Mouse (Mus musculus): Measurements from ENCODE around the gene Ctrb1.

Gene Ctrb1

DNA sequence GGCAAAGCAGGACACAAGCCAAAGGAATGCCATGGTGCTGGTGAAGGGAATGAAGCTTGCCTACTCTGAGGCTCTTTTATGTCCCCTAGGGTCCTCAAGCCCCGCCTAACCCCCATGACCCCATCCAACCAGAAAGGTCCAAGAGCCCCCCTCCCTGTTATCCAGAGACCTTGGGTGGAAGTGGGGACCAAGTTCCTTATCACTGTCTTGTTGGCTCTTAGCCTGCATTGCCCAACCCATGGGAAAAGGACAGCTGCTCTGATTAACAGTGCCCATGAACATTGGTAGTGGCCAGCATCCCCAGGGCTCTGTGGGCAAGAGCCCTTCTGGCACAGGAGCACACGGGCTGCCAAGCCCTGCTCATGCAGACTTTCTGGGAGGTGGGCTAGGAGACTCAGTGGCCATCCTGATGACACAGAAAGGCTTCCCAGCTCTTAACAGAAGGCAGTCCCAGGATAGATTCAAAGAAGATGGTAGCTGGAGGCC is at the start of gene Ctrb1:
TSS of gene Ctrb1 (minus strand) at position 51 of the 486 bp plus-strand sequence.
- DNase-seq = no peak

DNA sequence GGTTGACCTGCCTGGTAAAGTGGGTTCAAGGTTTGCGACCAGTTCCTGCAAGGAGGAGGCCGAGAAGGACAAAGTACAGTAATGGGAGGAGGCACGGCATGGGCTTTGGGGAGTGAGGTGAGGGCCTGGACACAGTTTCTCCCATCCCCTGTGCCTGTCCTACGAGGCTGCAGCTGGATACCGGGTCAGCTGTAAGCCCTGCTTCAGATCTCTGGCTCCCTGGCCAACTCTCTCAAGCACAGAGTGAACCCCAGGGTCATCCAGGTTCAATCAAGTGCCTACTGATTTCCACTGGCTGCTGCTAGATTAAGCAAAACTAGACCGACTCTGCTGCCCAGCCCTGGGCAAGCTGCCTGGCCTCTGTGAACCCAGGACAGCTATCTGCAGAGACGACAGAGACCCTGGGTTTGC is 49.5 kb upstream of the Ctrb1 start:
- no peak for DNase-seq

DNA sequence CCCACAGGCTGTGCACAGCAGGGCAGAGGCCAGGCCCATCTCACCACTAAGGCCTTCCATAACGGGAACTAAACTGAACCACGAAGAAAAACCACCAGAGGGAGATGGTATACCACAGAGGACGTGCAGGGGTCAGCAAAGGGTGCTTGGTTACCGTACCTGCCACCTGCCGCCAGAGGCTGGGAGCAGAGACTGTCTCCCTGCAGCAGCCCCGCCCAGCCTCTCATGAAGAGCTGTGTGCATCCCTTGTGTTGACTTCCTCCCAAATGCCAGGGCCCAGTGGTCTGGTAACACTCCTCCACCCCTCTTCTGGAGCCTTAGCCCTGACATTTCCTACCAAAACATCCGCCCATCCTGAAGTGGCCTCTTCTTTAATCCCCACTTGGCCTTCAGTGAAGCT is 48.8 kb upstream of the Ctrb1 start:
- no peak for DNase-seq

DNA sequence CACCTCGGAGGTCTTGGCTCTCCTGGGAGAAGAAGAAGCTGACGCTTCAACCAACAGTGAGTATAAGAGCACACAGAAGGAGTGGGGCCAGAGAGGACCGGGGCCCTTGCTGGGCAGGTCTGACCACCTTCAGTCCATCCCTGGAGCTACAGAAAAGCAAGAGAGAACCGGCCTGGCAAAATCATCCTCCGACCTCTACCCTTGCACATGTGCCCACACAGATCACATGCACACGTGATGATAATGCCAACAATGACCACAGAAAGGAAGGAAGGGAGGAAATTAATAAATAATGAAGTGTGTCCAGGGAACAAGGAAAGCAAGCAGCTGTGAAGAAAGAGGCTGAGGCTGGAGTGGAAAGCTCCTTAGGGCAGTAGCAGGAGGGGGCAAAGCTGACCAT is 48.1 kb upstream of the Ctrb1 start:
- DNase-seq = no peak

DNA sequence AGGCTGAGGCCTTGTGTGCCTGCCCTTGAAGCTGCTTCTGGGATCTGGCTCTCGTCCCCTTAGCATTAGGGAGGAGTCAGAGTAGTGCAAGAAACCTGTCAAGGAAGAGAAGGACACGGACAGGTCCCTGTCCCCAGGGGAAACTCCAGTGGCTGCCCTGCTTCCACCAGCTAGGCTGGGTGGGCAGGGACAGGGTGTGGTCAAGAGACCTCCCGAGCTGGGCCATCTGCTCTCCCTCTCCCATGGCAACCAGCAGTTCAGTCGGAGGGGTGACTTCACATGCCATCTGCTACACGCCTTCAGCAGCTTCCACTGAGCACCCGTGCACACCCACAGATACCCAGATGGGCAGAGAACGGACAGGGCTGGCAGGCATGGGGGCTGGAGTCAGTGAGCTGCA is 45.5 kb upstream of the Ctrb1 start:
- peak; percentile 80 for DNase-seq

DNA sequence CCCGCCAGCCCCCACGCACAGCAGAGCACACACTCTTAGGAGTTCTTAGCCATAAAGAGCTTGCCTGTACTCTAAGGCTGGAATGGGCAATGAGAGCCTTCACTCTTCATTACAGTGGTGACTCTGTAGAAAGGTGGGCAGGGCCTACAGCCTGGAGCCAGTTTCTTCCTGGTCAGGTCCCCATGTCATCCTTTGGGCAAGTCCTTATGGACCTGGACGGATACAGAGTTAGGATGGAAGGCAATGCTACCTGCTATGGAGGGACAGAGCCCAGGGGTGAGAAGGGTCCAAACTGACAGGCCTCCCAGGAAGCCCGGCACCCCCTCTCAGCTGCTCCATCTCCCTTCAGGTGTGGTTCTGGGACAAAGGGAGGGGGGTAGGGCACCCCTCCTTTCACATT is 45.0 kb upstream of the Ctrb1 start:
- DNase-seq = no peak

DNA sequence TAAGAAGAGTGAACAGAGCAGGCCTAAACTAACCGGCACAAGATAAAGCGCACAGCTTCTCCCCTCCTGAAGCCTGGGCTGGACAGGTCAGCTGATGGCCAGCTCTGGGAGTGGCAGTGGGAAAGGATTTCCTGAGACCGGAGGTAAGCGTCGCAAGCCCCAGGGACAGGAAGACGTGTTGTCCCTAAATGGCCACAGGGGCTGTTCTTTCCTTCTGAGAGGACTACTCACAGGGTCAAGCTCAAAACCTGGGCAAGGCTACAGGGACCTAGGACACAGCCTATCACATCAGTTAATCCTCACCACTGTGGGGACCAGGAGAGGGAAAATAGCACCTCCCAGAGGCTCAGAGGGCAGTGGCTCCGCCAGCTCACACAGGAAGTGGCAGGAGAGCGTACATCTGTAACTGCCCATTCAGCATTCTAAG is 44.5 kb upstream of the Ctrb1 start:
- no peak for DNase-seq

DNA sequence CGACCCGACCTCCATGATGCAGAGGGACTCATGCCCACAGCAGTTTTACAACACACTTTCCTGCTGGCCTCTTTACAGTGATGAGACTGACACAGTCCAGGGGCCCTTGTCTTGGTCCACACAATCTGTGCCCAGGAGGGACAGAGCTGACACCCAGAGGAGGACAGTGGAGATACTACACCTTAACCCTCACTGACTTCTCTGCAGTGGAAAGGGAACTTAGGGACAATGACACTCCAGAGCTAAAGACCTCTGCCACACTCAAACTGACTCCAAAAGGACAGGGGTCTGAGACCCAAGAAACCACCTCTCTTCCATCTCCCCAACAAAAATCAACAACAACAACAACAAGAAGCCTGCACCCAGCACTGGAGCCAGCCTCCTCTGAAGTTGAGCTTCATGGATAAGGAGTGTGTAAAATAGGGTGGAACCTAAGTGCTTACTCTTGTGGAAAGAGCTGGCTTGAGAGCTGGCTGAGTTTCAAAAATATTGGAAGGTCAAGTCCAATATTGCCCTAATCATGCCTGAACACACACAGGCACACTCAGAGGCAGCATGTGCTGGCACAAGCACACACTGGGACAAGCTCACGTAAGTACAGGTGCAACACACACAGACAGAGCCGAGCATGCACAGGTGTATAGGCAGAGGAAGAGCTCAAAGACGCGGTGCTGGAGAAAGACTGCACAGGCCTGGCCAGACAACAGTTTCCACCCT is 43.6 kb upstream of the Ctrb1 start:
- no peak for DNase-seq

DNA sequence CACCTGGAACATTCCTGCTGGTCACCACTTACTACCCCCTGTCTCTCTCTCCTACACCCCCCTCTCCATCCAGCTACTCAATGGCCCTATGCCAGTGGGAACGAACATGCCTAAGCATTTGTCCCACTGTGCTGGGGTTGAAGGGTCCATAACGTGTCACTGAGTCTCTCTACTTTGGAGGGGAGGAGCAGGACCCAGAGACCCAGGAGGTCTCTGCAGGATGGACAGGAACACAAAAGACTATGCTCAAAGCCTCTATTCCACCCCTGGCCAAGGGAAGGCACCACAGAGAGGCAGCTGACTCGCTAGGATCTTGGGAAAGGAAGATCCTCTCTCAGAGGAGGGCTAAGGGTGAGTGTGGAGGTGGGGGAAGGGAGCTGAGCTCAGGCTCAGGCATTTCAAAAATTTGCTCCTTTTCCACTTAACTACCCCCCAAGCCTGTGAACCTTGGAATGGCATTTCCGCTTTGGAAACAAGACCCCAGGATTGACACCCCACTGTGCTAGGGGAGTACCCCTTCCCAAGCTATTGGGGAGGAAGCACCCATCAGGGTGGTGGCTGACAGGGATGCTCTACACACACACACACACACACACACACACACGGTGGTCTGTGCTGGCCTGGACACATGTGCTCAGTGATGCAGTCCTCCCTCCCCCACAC is 42.9 kb upstream of the Ctrb1 start:
- DNase-seq = no peak

DNA sequence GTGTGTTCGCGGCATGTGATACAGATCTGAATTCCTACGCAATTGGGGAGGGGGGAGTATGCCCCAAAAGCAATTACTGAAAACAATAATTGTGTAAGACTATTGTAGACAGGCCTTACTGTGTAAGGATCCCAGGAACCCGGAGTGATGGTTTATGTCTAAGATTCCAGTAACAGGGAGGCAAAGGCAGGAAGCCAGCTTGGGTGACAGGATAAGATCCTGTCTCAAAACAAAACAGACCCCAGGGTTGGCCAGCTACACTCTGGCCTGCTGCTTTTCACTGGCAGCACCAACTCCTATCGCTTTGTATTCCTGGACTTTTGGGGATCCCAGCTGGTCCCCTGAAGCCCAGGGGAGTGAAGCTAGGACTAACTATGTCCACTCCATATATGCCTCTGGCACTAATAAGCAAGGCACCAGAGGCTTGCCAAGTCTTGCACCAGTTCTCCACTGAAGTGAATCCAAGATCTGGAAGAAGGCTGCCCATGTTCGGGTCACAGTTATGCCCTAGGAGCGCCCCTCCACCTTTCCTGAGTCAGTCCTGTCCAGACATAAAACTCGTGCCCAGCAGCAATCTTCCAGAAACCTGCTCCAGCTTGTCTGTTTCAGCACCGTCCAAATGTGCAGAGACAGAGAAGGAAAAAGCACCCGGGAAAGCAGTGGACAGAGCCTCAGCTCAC is 41.7 kb upstream of the Ctrb1 start:
- no peak for DNase-seq

DNA sequence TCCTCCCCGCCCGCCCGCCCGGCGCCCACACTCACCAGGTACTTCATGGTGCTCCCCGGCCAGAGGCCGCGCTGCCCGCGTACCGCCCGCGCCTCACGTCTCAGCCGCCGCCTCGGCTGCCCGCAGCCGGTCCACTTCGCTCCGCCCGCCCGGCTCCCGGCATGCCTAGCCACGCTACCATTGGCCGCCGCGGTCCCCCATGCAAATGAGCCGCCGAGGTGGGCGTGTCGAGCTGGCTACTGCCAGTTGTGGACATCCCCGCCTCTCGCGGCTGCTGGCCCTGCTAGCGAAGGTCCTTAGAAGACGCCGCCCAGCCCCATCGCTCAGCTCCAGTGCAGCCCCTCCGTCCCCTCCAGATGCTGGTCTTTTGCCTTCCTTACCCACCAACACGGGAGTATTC is 41.2 kb upstream of the Ctrb1 start:
- DNase-seq = peak; percentile 95

DNA sequence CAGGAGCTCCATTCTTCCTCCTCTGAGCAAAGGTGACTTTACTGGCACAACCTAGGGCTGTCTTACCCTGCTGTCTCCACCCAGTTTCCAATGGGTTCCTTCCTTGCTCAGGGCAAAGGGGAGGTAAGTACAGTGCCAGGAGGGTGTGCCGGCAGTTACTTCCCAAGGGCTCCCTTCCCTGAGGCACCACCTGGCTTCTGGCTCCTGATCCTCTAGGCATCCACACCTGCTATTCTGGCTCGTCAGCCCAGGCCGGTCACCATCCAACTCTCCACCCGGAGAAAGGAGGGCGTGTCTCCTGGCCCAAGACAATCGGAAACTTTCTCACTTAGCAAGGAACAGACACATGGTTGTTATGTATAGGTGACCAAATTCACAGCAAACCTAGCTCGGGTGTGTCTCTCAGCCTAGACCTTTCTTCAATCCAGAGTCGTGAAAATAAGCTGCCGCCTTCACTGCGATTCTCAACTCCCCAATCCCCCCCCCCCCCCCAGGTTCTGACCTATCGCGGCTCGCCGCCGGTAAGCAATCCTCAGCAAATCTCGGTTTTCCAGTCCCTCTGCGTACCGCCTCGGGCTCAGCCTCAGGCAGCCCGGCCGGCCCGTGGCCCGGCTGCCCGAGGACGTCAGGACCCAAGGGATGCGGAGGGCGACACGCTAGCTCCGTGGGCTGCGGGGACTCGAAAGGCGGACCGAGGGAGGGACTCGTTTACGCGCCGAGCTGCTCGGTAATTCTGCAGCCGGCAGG is 40.6 kb upstream of the Ctrb1 start:
- DNase-seq = no peak

DNA sequence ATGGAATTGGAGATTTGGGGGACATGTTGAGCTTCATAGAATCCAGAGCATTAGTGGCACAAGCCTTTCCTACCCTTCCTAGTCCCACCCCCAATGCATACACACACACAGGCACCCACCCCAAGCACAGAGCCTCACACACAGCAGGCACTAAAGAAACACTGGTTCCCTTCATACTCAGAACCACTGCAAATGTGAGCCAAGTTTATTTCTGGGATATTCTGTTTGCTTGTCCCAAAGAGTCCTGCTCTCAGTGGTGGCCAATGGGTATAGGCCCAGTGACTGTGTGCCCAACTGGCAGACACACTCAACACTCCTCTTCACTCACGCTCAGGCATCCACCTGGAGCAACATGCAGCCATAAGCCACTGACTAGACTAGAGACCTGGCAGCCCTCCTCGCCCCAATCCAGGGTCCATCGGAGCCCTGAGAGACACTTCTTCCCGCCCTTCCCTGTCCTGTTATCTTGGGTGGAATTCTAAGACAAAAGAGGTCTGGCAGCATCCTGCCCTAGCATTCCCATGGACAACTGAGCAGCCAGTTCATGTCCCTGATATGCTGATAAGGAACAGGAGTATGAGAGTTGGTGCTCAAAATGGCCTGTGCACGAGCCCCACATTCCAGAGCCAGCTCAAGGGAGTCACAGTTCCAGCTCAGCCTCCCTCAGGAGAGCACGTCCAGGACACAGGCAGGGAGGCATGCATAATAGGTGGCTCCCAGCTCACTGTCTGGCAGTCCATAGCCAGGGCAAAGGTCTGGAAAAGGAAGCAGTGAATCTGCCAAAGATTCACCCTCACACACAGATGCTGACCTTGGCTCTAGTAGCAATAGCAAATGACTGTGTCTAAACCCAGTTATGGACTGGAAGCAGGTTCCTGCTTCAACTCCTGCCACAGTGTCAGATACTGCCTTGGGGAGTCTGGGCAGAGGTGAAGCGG is 38.7 kb upstream of the Ctrb1 start:
- DNase-seq = peak; percentile 53

DNA sequence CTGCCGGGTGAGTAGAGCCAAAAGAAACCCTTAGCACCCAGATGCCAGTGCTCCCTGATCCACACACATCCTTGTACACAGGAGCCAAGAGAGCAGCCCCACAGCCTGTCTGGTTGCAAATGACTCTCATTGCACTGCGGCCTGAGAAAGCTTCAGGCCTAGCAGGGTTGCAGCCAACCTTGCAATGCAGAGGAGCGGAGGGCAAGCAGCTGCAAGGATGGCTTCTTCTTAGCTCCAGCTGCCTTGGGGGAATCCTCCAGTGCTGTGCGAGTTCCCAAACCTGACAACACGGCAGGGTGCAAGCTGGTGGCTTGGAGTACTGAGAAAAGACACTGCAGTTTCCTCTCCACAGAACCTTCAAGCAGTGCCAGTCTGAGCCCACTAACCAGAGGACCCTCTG is 37.7 kb upstream of the Ctrb1 start:
- no peak for DNase-seq

DNA sequence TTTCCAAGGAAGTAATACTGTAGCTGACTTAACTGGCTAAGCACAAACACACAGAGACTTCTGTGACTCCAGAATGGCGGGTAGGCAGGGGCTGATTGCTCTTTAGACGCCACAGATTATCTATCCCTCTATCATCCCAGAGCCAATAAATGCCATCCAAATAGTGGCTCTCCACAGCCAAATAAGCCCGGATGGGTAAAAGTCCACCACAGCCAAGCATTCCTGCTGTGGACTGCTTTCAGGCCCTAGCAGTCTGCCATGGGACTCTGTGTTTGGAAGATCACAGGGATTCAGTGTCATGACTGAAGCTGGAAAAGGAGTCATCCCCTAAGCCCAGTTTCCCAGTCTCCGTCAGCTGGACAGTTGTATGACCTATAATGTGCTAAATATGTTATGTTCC is 36.7 kb upstream of the Ctrb1 start:
- no peak for DNase-seq

DNA sequence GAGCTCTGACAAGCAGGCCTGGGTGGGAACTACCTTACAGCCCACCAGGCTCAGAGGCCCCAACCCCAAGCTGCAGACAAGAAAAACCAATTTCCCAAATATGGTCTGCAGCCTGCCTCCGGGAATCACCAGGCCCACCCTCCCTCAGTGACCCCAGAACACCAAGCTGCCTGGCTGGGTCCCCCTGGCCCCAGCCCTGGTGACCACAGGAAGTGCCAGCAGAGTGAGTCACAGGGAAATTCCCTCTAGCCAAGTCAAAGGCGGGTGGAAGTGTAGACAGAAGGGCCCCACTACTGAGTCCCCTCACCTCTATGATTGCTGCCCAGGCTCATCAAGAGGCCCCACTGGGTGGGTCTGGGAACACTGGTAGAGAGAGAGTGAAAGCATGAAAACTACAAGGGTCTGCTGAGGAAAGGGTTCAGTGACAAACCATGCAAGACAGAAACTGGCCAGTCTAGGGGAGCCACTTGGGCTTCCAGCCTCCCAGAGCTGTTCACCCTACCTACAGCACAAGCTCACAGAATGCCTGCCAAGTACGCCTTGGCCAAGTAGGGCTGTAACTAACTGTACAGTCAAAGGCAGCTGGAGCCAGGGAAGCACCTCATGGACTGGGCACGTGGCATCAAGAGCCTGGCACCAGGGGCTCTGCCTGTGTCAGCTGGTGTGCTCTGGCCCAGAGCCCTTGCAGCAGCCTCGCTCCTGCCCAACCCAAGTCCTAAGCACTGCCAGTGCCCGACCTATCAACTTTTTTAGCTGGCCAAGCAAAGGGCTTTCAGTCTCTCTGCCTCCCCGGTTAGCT is 35.5 kb upstream of the Ctrb1 start:
- DNase-seq = peak; percentile 95

DNA sequence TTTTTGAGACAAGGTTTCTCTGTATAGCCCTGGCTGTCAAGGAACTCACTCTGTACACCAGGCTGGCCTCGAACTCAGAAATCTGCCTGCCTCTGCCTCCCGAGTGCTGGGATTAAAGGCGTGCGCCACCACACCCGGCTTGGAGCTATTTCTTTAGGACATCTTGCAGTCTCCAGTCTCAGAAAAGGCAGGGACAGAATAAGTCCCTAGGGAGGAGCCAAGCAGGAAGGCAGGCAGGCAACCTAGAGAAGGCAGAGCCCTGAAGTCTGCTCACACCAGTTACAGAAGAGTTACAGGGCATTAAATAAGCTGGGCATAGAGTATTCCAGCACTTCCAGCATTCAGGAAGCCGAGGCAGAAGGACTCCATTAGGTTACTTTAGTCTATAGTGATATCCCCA is 34.5 kb upstream of the Ctrb1 start:
- no peak for DNase-seq

DNA sequence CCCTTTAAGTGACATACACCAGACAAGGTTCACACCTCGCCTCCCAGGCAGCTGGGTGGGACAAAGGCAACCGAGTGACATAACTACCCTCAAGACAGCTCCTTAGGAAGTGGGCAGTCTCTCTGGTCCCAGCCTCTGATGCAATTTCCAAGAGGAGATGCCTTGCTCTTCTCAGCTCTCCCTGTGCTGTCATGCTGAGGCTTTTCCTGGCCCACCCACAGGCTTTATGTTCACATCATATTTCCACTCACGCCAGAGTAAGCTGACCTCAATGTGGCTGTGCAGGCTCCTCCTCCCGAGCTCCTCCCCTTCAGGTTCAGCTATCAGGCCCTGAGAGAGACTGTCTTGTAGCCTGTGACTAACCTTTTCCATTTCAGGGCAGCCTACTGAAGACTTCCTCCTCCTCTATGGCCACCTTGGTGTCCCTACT is 29.3 kb upstream of the Ctrb1 start:
- DNase-seq = no peak

DNA sequence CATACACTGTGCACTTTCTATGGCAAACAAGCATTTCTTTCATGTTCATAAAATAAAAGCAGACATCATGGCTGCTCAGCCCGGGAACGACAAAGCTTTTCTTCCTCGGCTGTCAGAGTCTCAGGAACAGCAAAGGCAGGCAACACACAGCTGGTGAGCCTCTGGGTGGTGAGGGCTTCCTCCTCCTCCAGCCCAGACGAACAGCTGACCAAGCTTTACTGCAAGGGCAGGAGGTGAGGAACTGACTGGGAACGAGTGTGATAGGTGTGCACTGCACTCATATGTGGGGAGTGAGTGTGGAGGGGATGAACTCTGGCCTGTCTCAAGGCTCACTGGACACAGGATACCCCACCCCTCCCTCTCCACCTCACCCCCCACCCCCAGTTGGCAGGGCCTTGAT is 28.1 kb upstream of the Ctrb1 start:
- no peak for DNase-seq

DNA sequence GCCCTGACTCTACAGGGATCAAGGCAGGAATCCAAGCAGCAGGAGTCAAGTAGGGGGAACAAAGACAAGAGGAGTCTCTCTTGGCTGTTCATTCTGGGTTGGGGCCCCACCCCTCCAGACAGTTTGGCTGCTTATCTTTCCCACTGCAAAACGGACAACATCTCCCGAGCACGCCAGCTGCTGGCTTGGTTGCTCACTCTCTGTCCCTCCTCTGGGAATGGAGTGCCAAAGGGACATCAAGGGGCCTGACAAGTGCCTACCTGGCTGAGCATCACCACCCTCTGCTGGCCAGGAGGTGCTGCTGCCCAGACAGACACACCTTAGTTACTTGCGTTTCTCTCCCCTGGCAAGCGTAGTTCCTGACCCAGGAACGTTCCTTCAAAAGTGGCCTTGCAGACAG is 27.1 kb upstream of the Ctrb1 start:
- no peak for DNase-seq

DNA sequence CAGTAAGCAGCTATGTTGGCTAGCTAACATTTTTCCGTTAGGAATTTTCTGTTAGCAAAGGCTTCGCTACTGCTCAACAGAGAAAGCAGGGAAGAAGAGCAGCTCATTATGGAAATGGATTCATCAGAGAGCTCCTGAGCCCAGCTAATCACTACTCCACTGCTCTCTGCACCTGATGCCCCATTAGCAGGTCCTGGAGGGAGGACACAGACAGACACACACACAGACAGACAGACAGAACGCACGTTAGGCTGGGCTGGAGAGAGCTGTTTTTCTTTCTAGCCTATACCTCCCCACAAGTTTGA is 26.6 kb upstream of the Ctrb1 start:
- no peak for DNase-seq
